Mouse (Mus musculus) CD4-positive, CD25-positive, alpha-beta regulatory T cell, adult 4 months (primary cell): ENCODE results near the gene Msantd3. TPM values are rescaled to one million over a fixed set of nuclear protein-coding genes. Genes with fewer than 3 reads are reported as not detected.

ENCODE experiments used
- ATAC-seq: one replicate; pipeline ENCODE4 v1.8.0; 2017
- polyA plus RNA-seq, 2 experiments: library from polyadenylated mRNA; unstranded; fragments of 100-300 nt; shearing (Covaris generic); gene quantifications; one replicate each; pipeline ENCODE4 v1.2.1; 2017

Gene Msantd3
- polyA plus RNA-seq = not detected

DNA sequence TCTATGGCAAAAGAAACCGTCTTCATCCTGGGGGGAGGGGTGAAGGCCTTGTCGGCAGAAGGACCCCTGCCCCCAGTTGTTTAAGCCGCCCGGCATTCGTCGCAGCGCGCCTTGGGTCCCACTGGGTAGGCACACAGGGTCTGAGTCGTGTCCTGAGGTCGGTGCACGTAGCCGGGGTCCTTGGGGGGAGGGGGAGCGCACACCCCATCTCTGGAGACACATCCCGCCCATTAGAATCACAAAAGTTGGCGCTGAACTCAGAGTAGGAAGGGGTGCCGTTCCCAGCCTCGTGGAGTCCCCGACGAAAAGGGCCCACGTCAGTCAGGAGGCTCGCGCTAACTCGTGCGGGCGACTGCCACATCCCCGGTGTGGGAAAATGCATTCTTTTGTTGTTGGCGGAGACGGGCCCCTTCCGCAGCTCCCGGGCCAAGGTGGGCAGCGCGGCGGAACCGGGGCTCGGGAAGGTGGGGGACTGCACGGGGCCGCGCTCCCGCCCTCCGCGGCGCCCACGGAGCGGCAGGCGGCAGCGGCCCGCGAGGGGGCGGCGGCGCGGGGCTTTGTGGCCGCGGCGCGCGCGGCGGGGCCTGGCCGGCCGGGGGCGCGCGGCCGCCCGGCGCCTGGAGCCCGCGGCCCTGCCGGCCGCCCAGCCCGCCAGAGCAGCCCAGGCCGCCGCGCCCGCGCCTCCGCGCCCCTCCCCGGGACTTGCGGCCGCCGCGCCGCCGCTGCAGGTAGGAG lies at the start of gene Msantd3:
Gene Msantd3 (plus strand): TSS at position 95 of the 735 bp plus-strand sequence.
- ATAC-seq = no peak

GRCm38 (mm10) chr4:48491290-48491743 lies 48.4 kb upstream of the Msantd3 start:
- no peak for ATAC-seq

DNA sequence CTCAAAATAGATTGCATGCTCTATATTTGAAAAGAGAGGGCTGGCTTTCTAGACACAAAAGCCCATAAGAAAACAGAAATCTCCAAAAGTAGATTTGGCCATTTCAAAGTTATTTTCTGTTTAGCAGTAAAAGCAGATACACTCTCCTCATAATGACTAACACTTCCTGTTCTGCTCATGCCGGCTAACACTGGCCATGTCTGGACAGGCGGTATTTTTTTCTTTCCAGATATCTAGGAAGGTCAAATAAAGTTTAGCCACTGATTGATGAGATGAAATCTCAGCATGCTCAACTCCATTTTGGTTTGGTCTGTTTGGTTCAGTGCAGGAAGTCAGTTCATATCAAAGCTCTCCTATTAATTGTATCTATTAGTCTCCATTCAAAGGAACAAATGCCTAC lies 47.2 kb upstream of the Msantd3 start:
- ATAC-seq = no peak

- no peak for ATAC-seq
Measured at GRCm38 (mm10) chr4:48510861-48511260, 28.9 kb upstream of the Msantd3 start.

GRCm38 (mm10) chr4:48529559-48529958 lies 10.2 kb upstream of the Msantd3 start:
- ATAC-seq = no peak

DNA sequence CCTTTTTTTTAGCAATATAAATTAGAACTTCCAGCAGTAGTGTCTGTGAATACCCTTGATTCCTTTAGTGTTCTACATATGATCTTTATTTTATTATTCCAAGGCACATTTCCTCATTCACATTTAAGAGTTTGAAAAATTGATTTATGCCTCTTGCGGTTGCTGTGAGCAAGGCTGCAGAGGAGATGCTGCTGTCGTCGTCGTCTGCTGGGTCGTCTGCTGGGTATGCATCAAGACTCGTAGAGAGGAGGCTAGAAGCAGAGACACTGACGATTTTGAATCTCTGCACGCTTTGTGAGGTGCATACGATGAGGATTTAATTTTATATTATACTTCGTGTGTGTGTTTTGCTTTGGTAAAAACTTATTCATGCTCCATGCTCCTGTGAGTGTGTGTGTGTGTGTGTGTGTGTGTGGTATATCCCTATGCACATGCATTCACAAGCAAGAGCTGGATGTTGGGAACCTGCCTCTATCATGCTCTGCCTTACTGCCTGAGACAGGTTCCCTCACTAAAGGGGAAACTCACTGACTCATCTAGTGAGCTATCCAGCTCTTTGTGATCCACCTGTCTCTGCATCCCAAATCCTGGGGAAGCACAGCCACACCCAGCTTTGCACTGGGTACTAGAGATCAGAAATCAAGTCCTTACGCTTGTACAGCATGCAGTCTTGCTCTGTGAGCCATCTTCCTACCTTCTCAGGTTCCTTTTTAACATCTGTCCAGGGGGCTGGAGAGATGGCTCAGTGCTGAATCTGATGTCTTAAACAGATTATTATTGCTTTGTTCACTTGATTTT lies 7.7 kb upstream of the Msantd3 start:
- ATAC-seq = no peak

DNA sequence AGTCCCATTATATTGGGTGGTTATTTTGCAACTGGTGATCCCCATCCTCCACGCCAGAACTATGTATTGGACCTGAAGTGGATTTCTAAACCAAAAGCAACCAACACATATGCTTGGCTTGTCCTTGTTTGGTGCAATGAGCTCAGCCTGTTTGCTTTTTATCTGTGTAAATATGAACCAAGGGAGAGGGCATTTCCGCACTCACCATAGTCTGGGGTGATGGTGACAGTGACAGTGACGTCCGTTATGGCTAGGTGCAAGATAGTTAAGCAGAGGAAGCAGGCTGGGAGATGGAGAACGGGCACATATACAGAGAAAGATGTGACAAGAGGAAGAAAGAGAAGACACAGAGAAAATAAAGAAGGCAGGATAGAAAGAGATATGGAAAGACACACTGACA lies 3.5 kb upstream of the Msantd3 start:
- ATAC-seq = no peak

DNA sequence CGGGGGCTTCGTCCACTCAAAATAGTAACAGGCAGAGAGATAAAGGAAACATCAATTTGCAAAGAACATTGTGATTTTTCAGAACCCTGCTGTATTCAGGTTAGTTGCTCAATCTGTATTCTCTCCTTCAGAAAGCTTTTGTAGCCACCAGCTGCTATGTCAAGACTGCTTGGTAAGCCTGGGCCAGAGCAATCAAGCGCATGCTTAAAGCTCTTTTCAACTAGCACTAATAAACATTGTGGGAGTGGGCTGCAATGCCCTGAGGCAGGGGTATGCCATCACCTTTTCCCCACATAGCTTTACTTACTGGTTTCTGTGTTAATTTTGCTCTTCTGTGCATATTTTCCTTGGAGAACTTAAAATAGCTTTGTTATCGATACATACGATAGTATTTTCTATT lies 2.7 kb upstream of the Msantd3 start:
- ATAC-seq = no peak

- ATAC-seq = no peak
Measured at GRCm38 (mm10) chr4:48538581-48538980, 1.2 kb upstream of the Msantd3 start.

- no peak for ATAC-seq
Measured at GRCm38 (mm10) chr4:48540576-48541111, 909 bp downstream of the Msantd3 start.

- no peak for ATAC-seq
Measured at GRCm38 (mm10) chr4:48541526-48542250, 2.0 kb downstream of the Msantd3 start.

GRCm38 (mm10) chr4:48542351-48542750 lies 2.6 kb downstream of the Msantd3 start:
- no peak for ATAC-seq

- ATAC-seq = no peak
Measured at GRCm38 (mm10) chr4:48543071-48543865, 3.5 kb downstream of the Msantd3 start.

GRCm38 (mm10) chr4:48544141-48544540 lies 4.4 kb downstream of the Msantd3 start:
- ATAC-seq = no peak

GRCm38 (mm10) chr4:48545966-48546365 lies 6.2 kb downstream of the Msantd3 start:
- ATAC-seq = no peak

- ATAC-seq = no peak
Measured at GRCm38 (mm10) chr4:48546568-48547496, 7.1 kb downstream of the Msantd3 start.

DNA sequence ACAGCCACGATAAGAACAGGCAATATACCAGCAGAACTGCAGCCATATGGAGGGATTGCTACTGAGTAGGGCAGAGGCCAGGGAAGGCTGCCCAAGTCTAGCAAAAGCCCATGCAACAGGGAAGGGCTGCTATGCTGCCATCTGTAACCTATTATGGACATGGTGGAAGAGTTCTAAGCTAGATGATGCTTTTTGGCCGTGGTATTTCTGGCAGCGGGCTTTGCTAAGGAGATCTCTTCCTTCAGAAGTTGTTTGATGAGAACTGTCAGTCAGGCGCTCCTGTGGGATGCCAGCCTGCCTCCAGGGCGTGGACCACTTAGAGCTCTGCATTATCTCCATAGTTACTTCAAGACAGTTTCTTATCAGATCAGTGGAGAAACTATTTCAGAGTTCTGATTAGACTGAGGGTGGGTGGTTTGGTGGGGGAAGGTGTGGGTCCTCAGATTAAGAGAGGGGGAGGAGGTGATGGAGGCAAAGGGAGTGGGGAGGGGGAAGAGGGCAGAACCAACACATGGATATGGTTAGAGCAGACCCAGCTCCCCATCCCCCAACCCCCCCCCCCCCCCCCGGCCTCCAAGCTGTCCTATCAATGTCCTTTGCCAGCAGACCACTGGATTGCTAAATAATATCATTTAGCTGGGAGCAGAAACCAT lies 8.8 kb downstream of the Msantd3 start:
- ATAC-seq = no peak

GRCm38 (mm10) chr4:48549661-48550060 lies 9.9 kb downstream of the Msantd3 start:
- no peak for ATAC-seq

DNA sequence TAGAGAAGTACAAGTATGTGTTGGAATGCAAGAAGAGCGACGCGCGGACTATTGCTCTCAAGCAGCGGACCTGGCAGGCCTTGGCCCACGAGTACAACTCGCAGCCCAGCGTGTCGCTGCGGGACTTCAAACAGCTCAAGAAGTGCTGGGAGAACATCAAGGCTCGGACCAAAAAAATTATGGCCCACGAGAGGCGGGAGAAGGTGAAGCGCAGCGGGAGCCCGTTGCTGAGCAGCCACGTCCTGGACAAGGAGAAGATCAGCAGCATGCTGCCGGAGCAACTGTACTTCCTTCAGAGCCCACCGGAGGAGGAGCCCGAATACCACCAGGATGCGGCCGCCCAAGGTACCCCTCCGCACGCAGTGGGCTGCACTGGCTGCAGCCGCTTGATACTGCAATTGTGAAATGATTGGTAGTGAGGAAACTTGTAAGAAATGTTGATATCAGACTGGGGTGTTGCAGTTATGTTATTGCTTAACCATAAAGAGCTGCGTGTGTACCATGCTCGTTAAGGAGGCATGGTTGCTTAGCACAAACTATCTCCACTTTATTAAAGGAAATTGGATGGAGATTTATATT lies 12.8 kb downstream of the Msantd3 start:
- ATAC-seq = no peak

DNA sequence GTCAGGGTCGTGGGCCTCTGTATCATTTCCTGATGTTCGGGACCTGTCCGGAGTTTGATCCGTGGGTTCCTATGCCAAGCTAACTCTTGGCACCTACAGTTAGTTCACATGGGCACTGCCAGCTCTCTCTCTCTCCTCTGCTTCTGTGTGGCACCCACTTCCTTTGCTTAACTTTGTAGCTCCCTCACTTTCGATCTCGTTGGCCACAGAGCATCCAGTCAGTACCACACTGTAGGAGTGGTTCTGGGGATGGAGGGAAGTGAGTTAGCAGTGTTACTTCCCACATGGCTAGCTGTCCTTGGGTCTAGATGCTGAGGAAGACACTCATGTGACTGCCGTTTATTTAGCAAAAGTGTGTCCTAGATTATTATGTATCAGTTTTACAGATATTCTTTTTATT lies 14.4 kb downstream of the Msantd3 start:
- ATAC-seq = no peak
